Comparison of ENCODE assay signal across 19 mouse cellular contexts in genomic region chr6:4405301-4405700, GRCm38 (mm10).
"Had no signal": no experiment of that assay in that cellular context is flagged by ENCODE, and none has a peak within 500 bp of the region (broad histone marks: within the 10 kb centered on the region; RNA-seq: fewer than 3 reads in every experiment).

No protein-coding gene starts in this region.

- H3K9ac ChIP-seq: lung, embryonic 14.5 days; midbrain, embryonic 12.5 days; neural tube, embryonic 13.5 days; neural tube, embryonic 15.5 days; stomach, embryonic 15.5 days had no signal

- H3K4me1 ChIP-seq: midbrain, embryonic 10.5 days; midbrain, embryonic 12.5 days; neural tube, embryonic 13.5 days; neural tube, embryonic 15.5 days; stomach, embryonic 15.5 days had no signal

- H3K36me3 ChIP-seq: midbrain, embryonic 10.5 days; midbrain, embryonic 12.5 days; neural tube, embryonic 13.5 days; neural tube, embryonic 15.5 days; stomach, embryonic 15.5 days had no signal

- H3K27me3 ChIP-seq: midbrain, embryonic 12.5 days; neural tube, embryonic 13.5 days; neural tube, embryonic 15.5 days; stomach, embryonic 15.5 days had no signal

- H3K9me3 ChIP-seq: midbrain, embryonic 10.5 days; midbrain, embryonic 12.5 days; neural tube, embryonic 13.5 days; neural tube, embryonic 15.5 days; stomach, embryonic 15.5 days had no signal

- H3K4me2 ChIP-seq: lung, embryonic 14.5 days; midbrain, embryonic 12.5 days; neural tube, embryonic 13.5 days; neural tube, embryonic 15.5 days; stomach, embryonic 15.5 days had no signal

- ATAC-seq: midbrain, embryonic 16.5 days had no signal

- DNase-seq: lung, adult 18-20 months; lung, embryonic 14.5 days; lung, postnatal 10 days; lung, postnatal 4 days; midbrain, embryonic 14.5 days; retina, postnatal 1 day; right cerebral cortex, adult 18-20 months; right cerebral cortex, postnatal 14 days; thymus, adult 18-20 months; thymus, postnatal 14 days; thymus, postnatal 36 days had no signal

- H3K4me3 ChIP-seq: midbrain, embryonic 10.5 days; midbrain, embryonic 12.5 days; myocyte; neural tube, embryonic 13.5 days; neural tube, embryonic 15.5 days; stomach, embryonic 15.5 days had no signal

- H3K27ac ChIP-seq: midbrain, embryonic 10.5 days; midbrain, embryonic 12.5 days; neural tube, embryonic 13.5 days; neural tube, embryonic 15.5 days; stomach, embryonic 15.5 days; stomach, postnatal 0 days had no signal
